Mouse (Mus musculus): ENCODE data around the gene Wdfy1. TPM values are rescaled to one million over a fixed set of nuclear protein-coding genes. Genes with fewer than 3 reads are reported as not detected.

Gene Wdfy1
- polyA plus RNA-seq, 1 experiment from 2014 or later, result 33.1 TPM

DNA sequence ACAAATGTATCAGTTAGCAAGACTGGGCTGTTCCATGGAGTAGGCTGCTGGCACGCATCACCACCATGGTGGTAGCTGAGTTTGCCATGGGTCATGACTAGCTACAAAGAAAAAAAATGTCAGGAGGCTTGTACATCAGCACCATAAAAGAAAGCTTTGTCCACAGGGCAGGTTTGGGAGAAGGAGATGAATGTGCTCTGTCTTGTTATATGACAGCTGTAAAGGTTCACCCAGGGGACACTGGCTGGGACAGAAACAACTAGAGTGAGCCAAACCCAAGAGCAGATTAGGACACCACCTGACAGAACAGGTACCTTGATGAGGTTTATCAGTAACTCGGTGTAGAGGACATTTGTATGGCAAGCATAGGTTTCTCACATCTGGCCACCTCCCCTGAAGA is 71.3 kb downstream of the Wdfy1 start:
- WGBS, result 76% methylated on average over 2 of the region's 2 CpGs
- Histone ChIP-seq H3K4me3 (replicated peaks) (no peak overlapping the region), H3K9ac (no peak overlapping the region), H3K4me1 (replicated peaks) (no peaks in the 10 kb centered on the region), H3K9me3 (no peaks in the 10 kb centered on the region), H3K27me3 (replicated peaks) (no peaks in the 10 kb centered on the region), H3K27ac (no peak overlapping the region), H3K4me2 (replicated peaks) (no peak overlapping the region), H3K36me3 (no peaks in the 10 kb centered on the region; the same call in 1 of the 2 replicates)
- no peak for ATAC-seq

DNA sequence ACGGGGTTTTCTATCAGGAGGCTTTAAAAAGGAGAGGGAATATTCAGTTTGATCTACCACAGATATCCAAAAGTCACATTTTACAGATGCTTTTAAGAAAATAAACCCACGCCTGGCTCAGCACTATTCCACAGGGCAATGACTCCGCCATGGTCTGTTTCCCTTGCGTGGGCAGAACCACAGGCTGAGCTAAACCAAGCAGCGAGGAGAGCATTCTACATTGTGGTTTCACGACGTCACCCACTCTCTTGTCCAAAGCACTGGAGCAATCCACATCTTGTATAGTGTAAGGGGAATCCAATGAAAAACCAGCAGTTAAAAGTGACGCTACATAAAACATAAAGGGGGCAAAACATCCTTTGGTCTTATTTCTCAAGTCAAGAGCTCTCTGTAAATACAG is 72.4 kb downstream of the Wdfy1 start:
- H3K4me1 ChIP-seq (replicated peaks), result no peaks in the 10 kb centered on the region
- 91% methylated on average over 8 of the region's 8 CpGs for WGBS
- H3K4me3 ChIP-seq (replicated peaks), result no peak overlapping the region
- H3K4me2 ChIP-seq (replicated peaks), result no peak overlapping the region
- no peak overlapping the region for H3K9ac ChIP-seq
- H3K9me3 ChIP-seq, result no peaks in the 10 kb centered on the region
- no peak for ATAC-seq
- no peak overlapping the region for H3K27ac ChIP-seq
- H3K36me3 ChIP-seq, result no peaks in the 10 kb centered on the region; the same call in 1 of the 2 replicates
- no peaks in the 10 kb centered on the region for H3K27me3 ChIP-seq (replicated peaks)

DNA sequence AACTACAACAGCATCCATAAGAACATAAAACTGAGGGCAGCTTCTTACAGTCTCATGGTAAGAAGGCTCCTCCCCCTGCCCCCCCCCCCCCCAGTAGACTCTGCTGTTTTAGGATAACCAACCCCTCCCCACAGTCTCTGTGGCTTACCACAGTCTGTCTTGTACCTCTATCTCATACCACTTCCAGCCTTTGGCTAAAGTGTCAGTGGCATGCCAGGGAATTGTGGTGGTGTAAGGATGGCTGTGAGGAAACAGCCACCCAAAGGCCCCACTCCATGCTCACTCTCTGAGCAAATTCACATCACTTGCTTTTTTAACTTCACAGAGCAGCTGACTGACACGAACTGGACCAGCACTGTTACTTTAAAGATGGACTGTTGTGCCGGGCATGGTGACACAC is 77.4 kb downstream of the Wdfy1 start:
- H3K4me3 ChIP-seq (replicated peaks), result no peak overlapping the region
- H3K9ac ChIP-seq, result no peak overlapping the region
- 0 out of 2 replicates have a peak, but pooled peaks cover 4% of the 10 kb centered on the region for H3K4me1 ChIP-seq (replicated peaks)
- WGBS, result 84% methylated on average over 2 of the region's 2 CpGs
- no peaks in the 10 kb centered on the region for H3K36me3 ChIP-seq
- no peak overlapping the region for H3K4me2 ChIP-seq (replicated peaks)
- ATAC-seq, result no peak
- no peaks in the 10 kb centered on the region for H3K9me3 ChIP-seq
- H3K27ac ChIP-seq, result no peak overlapping the region
- H3K27me3 ChIP-seq (replicated peaks), result no peaks in the 10 kb centered on the region

DNA sequence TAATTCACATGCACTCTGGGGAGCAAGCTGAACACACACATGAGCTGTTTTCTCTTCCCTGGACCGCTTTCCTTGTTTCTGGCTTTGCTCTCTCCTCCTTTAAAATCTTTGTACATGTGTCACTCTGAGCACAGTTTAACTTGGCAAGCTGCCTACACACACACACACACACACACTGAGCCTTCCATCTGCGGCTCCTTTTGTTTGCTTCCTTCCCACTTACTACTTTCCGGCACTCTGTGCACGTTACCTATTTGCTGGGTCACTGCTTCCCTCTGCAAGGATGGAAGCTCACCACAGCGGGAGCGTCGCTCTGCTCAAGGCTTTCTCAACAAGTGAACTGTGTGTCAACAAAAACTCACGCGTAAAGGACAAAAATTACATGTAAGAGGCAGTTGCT is 78.6 kb downstream of the Wdfy1 start:
- Histone ChIP-seq H3K9ac (no peak overlapping the region), H3K9me3 (no peaks in the 10 kb centered on the region), H3K36me3 (no peaks in the 10 kb centered on the region), H3K27ac (no peak overlapping the region), H3K4me2 (replicated peaks) (no peak overlapping the region), H3K27me3 (replicated peaks) (no peaks in the 10 kb centered on the region), H3K4me1 (replicated peaks) (0 out of 2 replicates have a peak, but pooled peaks cover 4% of the 10 kb centered on the region), H3K4me3 (replicated peaks) (no peak overlapping the region)
- ATAC-seq, result peak; percentile 65; the same call in 1 of the 2 replicates
- WGBS, result 44% methylated on average over 9 of the region's 9 CpGs

DNA sequence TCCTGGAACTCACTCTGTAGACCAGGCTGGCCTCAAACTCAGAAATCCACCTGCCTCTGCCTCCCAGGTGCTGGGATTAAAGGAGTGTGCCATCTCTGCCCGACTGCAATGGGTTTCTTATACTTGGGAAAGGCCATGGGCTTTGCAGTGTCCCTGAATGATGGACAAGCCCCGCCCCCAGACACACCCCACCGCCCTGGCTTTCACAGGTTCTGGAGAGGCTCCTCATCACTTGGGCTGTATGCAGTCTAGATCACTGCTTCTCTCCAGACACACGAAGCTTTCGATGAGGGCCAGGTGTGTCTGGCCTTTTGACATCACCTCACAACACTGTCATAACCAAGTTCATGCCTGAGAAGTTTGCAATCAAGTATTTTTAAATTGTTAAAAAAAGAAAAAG is 79.0 kb downstream of the Wdfy1 start:
- Histone ChIP-seq H3K4me2 (replicated peaks) (no peak overlapping the region), H3K9me3 (no peaks in the 10 kb centered on the region), H3K4me1 (replicated peaks) (0 out of 2 replicates have a peak, but pooled peaks cover 4% of the 10 kb centered on the region), H3K36me3 (no peaks in the 10 kb centered on the region), H3K27me3 (replicated peaks) (no peaks in the 10 kb centered on the region), H3K27ac (no peak overlapping the region), H3K9ac (no peak overlapping the region), H3K4me3 (replicated peaks) (no peak overlapping the region)
- 66% methylated on average over 5 of the region's 5 CpGs for WGBS
- ATAC-seq, result no peak

DNA sequence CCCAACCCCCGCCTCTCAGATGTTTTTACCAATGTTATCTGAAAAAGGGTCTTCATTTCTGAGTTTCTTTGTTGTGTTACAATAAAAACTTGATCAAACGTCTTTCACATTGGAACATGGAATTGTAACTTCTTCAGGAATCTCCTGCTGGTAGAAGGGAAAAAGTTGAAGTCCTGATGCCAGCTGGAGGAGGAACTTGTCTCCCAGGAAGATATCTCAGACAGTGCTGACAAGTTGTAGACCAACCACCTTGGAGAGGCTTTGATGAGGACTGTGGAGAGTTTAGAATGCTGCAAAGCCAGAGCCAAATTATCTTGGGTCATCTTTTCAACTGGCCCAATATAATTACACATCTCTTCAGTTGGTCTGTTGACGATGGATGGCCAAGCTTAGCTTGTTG is 83.5 kb downstream of the Wdfy1 start:
- H3K9me3 ChIP-seq, result no peaks in the 10 kb centered on the region
- H3K27me3 ChIP-seq (replicated peaks), result no peaks in the 10 kb centered on the region
- H3K9ac ChIP-seq, result no peak overlapping the region
- H3K4me1 ChIP-seq (replicated peaks), result 0 out of 2 replicates have a peak, but pooled peaks cover 2% of the 10 kb centered on the region
- no peaks in the 10 kb centered on the region for H3K36me3 ChIP-seq
- 81% methylated on average over 3 of the region's 3 CpGs for WGBS
- no peak overlapping the region for H3K4me3 ChIP-seq (replicated peaks)
- no peak for ATAC-seq
- H3K27ac ChIP-seq, result no peak overlapping the region
- H3K4me2 ChIP-seq (replicated peaks), result no peak overlapping the region

DNA sequence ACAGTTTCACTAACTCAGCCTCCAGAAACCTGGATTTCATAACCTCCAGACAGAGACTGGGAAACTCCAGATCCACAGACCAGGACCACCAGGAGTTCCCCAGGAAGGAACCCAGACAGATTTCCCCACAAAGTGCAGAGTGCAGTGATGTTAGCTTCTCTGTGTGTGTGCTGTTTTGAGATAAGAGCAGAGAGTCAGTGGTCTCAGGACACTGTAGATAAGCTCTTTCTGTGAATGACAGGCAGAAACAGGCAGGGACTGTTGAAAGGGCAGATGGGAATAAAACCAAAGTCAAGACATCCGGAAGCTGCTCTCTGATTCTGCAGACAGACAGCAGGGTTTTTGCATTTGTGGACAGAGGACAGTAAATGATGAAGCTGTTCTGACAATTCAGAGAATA is 88.7 kb downstream of the Wdfy1 start:
- H3K9ac ChIP-seq, result no peak overlapping the region
- H3K36me3 ChIP-seq, result no peaks in the 10 kb centered on the region
- no peaks in the 10 kb centered on the region for H3K27me3 ChIP-seq (replicated peaks)
- H3K4me2 ChIP-seq (replicated peaks), result no peak overlapping the region
- 89% methylated on average over 1 of the region's 1 CpGs for WGBS
- no peaks in the 10 kb centered on the region for H3K4me1 ChIP-seq (replicated peaks)
- no peaks in the 10 kb centered on the region for H3K9me3 ChIP-seq
- no peak overlapping the region for H3K27ac ChIP-seq
- no peak for ATAC-seq
- H3K4me3 ChIP-seq (replicated peaks), result no peak overlapping the region

DNA sequence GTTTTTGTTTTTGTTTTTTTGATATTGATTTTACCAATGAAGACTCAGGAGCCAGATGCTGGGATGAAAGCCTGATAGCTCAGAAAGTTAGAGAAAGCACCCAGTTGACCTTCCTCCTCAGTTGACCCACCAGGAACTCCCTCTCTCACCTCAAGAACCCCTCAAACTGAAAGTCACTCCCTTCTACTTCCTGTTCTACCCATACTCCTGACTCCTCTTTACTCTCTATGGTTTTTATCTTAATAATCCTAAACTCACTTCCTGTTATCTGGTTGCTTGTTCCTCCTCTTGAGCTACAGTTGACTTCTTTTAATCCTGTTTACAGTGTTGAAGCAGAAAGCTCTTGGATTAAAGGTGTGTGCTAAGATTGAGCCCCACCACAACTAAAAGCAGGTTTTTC is 91.9 kb downstream of the Wdfy1 start:
- no peak for ATAC-seq
- Histone ChIP-seq H3K27ac (no peak overlapping the region), H3K4me1 (replicated peaks) (no peaks in the 10 kb centered on the region), H3K9ac (no peak overlapping the region), H3K4me2 (replicated peaks) (no peak overlapping the region), H3K36me3 (no peaks in the 10 kb centered on the region), H3K27me3 (replicated peaks) (no peaks in the 10 kb centered on the region), H3K4me3 (replicated peaks) (no peak overlapping the region), H3K9me3 (no peaks in the 10 kb centered on the region)

DNA sequence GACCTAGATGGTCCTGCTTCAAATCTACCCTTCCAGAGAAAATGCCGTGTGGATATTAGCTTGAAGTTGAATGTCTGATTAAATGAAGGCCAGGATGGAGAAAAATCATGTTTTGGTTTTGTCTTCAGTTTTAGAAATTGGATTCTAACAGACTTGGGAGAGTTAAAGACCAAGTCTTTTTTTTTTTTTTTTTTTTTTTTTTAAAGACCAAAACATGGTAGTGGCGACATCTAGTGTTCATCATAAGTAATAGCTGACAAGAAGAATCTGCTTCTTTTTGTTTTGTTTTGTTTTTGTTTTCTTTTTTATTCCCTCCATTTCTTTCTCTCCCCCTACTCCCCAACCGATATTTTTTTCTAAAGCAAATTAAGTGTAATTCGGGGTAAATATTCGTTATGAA is 93.0 kb downstream of the Wdfy1 start:
- Histone ChIP-seq H3K27me3 (replicated peaks) (no peaks in the 10 kb centered on the region), H3K9ac (no peak overlapping the region), H3K4me2 (replicated peaks) (no peak overlapping the region), H3K4me3 (replicated peaks) (no peak overlapping the region), H3K4me1 (replicated peaks) (no peaks in the 10 kb centered on the region), H3K36me3 (no peaks in the 10 kb centered on the region), H3K27ac (no peak overlapping the region), H3K9me3 (no peaks in the 10 kb centered on the region)
- no peak for ATAC-seq
- WGBS, result 15% methylated on average over 5 of the region's 5 CpGs

DNA sequence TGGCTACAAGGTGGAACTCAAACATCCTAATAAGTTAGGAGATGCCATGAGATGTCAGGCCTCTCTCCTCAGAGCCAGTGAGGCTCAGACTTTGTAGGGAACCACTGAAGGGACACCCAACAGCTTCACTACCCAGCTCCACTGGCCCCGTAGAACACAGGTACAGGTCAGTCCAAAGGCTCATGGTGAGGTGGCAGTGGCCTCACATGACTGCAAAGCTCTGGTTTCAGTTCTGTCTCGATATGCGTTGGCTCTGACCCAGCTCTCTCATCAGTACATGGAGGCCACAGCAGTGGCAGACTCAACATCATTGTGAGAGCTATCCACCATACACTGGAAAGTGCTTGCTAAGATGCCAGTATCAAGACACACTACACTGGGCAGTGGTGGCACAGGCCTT is 95.2 kb downstream of the Wdfy1 start:
- 86% methylated on average over 3 of the region's 3 CpGs for WGBS
- H3K27me3 ChIP-seq (replicated peaks), result no peaks in the 10 kb centered on the region
- no peaks in the 10 kb centered on the region for H3K36me3 ChIP-seq
- H3K9ac ChIP-seq, result no peak overlapping the region
- no peaks in the 10 kb centered on the region for H3K9me3 ChIP-seq
- H3K4me2 ChIP-seq (replicated peaks), result no peak overlapping the region
- no peaks in the 10 kb centered on the region for H3K4me1 ChIP-seq (replicated peaks)
- no peak overlapping the region for H3K4me3 ChIP-seq (replicated peaks)
- no peak for ATAC-seq
- H3K27ac ChIP-seq, result no peak overlapping the region

DNA sequence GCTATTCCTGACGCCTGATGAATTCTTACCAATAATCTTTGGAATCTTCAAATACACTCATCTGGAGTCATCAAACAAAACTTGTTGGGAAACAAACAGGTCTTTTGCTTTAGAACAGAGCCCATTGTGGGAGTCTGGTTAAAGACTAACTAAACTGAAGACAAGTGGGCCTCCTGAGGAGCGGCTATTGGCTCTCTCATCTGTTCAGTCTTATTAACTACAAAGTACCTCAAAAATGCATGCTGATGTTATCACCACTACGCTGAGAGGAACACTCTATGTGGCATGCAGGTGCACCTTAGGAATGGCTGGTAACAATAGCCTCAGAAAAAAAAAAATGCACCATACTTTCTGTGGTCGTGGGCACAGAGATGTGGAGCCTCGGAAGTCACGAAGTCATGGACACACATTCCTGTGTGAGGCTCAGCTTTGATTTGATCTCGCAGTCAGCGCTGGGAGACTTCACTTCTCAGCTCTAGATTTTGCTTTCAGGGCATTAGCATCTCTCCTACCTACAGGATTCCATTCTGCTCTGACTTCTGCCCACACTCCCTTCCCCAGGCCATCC is 97.7 kb downstream of the Wdfy1 start:
- Histone ChIP-seq H3K9ac (no peak overlapping the region), H3K4me1 (replicated peaks) (no peaks in the 10 kb centered on the region), H3K4me3 (replicated peaks) (no peak overlapping the region), H3K9me3 (no peaks in the 10 kb centered on the region), H3K36me3 (no peaks in the 10 kb centered on the region), H3K27ac (no peak overlapping the region), H3K27me3 (replicated peaks) (0 out of 2 replicates have a peak, but pooled peaks cover 3% of the 10 kb centered on the region), H3K4me2 (replicated peaks) (no peak overlapping the region)
- peak; percentile 66 for ATAC-seq
- 56% methylated on average over 8 of the region's 8 CpGs for WGBS

DNA sequence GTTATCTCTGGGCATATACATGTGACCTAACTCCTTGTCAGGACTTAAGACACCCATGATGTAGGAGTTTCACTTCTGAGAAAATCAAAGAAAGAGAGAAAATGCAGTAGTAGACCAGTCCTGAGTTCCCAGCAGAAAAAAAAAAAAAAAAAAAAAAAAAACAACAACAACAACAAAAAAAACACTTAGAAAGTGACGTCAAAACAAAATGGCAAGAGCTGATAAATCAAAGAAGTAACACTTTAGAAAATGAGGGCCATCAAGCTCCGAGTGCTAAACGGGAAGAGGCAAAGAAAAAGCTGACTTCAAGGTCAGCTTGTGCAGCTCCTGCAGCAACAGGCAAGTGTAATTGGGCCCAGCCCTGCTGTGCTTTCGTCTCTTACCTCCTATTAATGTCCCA is 100.2 kb downstream of the Wdfy1 start:
- Histone ChIP-seq H3K9me3 (no peaks in the 10 kb centered on the region), H3K4me2 (replicated peaks) (no peak overlapping the region), H3K4me1 (replicated peaks) (peaks cover 6% of the 10 kb centered on the region), H3K9ac (no peak overlapping the region), H3K36me3 (no peaks in the 10 kb centered on the region), H3K4me3 (replicated peaks) (no peak overlapping the region), H3K27me3 (replicated peaks) (peaks cover 14% of the 10 kb centered on the region), H3K27ac (no peak overlapping the region)
- 59% methylated on average over 4 of the region's 4 CpGs for WGBS
- no peak for ATAC-seq

DNA sequence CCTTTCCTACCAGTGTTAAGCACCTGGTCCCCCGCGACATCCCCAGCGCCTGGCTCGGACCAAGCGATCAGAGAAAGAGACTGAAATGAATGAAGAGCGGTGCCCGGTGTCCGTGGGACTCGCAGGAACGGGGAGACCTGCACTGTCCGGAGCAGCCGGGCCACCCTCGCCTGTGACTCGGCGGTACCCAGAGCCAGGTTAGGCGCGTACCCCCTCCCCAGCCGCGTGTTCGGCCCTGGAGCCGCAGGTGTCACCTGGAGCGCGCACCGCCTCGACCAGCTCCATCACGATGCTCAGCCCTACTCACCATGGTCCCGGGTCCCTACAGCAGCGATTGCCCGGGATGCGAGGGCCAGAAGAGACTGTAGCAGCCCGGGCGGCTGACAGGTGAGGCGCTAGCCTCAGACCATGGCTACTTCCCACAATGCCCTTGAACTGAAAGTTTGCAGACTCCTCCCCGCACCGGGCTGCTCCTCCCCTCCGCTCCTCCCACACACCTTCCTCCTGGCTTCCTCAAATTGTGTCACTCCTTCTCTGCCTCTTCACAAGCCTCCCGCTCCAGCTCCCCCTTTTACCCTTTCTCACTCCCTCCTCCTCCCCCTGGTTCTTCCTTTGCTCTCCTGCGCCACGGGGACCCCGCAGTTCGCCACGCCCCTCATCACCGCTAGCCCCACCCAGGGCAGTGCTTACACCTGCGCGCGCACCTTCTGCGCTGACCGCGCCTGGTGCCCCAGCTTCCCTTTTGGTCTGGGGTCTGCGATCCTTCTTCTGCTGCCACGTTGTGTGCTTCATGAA is 104.2 kb downstream of the Wdfy1 start, which contains the start of gene Ap1s3:
Gene Ap1s3 (minus strand): TSS at position 430 of the 795 bp plus-strand sequence.
- under 1% methylated on average over 51 of the region's 51 CpGs for WGBS
- ATAC-seq, result peak; percentile 97
- Histone ChIP-seq H3K4me3 (replicated peaks) (peak within 1 kb of the TSS; percentile 66), H3K27me3 (replicated peaks) (peaks cover 14% of the 10 kb centered on the region), H3K4me2 (replicated peaks) (peak within 1 kb of the TSS; percentile 93), H3K27ac (peak within 1 kb of the TSS; percentile 64; the same call in 1 of the 2 replicates), H3K4me1 (replicated peaks) (peaks cover 6% of the 10 kb centered on the region), H3K9ac (peak within 1 kb of the TSS; percentile 62), H3K36me3 (no peaks in the 10 kb centered on the region), H3K9me3 (no peaks in the 10 kb centered on the region)
